Mouse (Mus musculus) neural tube, embryonic 15.5 days (tissue): ENCODE measurements around the gene Nmral1. TPM values are rescaled to one million over a fixed set of nuclear protein-coding genes. Genes with fewer than 3 reads are reported as not detected.

Experiments
- ATAC-seq: fragments of 200-750 bp; cut with Nextera tagmentation; 2 replicates; pipeline ENCODE4 v1.8.0; 2017; ENCODE audit warnings: mild to moderate bottlenecking, moderate TSS enrichment, moderate library complexity; ENCODE audit not compliant: low FRiP score
- H3K27ac ChIP-seq: fragments of 300-500 bp; sonication (generic); replicated peaks from 2 replicates; pipeline ENCODE4 v1.5.1; 2015; ENCODE audit warnings: mild to moderate bottlenecking, inconsistent platforms
- H3K27me3 ChIP-seq: fragments of 300-500 bp; sonication (generic); replicated peaks from 2 replicates; pipeline ENCODE4 v1.6.1; 2015; ENCODE audit warnings: inconsistent platforms
- H3K36me3 ChIP-seq: fragments of 300-500 bp; sonication (generic); 2 replicates; pipeline ENCODE4 v1.6.1; 2015; ENCODE audit warnings: inconsistent platforms
- H3K4me1 ChIP-seq: fragments of 300-500 bp; sonication (generic); 2 replicates; pipeline ENCODE4 v1.6.1; 2015; ENCODE audit warnings: inconsistent platforms
- H3K4me2 ChIP-seq: fragments of 300-500 bp; sonication (generic); 2 replicates; pipeline ENCODE4 v1.6.1; 2015; ENCODE audit warnings: inconsistent platforms, mild to moderate bottlenecking, moderate library complexity
- H3K4me3 ChIP-seq: fragments of 300-500 bp; sonication (generic); replicated peaks from 2 replicates; pipeline ENCODE4 v1.5.1; 2015; ENCODE audit warnings: mild to moderate bottlenecking, inconsistent platforms
- H3K9ac ChIP-seq: fragments of 300-500 bp; sonication (generic); replicated peaks from 2 replicates; pipeline ENCODE4 v1.6.1; 2015; ENCODE audit warnings: mild to moderate bottlenecking, inconsistent platforms
- H3K9me3 ChIP-seq: fragments of 300-500 bp; sonication (generic); replicated peaks from 2 replicates; pipeline ENCODE4 v1.6.1; 2016; ENCODE audit warnings: inconsistent platforms
- WGBS: fragments of 180-500 bp; shearing (Covaris S2); methylation state at CpG from one replicate; pipeline ENCODE4 v1.1.7; 2015; ENCODE audit warnings: mixed read lengths; 5-methylcytosine and 5-hydroxymethylcytosine counted together
- polyA plus RNA-seq: library from polyadenylated mRNA; unstranded; fragments of >200 nt; fragmentation: Nextera tagmentation; extraction: Ambion mirVana; gene quantifications from 2 replicates; pipeline ENCODE4 v1.2.1, GENCODE M21; 2015

Nmral1 gene
- polyA plus RNA-seq, 1 experiment from 2014 or later = 50.8 TPM

DNA sequence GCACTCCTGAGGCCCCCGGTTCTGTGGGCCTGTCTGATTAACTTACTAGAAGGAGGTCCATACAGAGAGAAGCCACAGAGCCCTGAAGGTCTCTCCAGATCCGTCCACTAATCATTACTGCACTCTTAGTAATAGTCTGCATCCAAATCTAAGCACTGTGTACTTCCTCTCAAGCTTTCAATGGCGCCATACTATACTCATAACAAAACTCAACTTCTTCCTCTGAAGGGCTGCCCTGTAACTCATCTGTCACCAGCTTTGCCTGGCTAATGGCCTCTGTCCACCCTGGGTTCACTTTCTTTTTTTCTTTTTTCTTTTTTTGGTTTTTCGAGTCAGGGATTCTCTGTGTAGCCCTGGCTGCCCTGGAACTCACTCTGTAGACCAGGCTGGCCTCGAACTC, 41.1 kb downstream of the Nmral1 start:
- Histone ChIP-seq H3K27me3 (no peaks in the 10 kb centered on the region), H3K36me3 (peaks cover 22% of the 10 kb centered on the region), H3K4me1 (peaks cover 18% of the 10 kb centered on the region), H3K27ac (no peak overlapping the region), H3K4me3 (no peak overlapping the region), H3K9me3 (no peaks in the 10 kb centered on the region), H3K9ac (no peak overlapping the region), H3K4me2 (peak overlapping the region; percentile 81)
- 88% methylated on average over 5 of the region's 5 CpGs for WGBS
- no peak for ATAC-seq

DNA sequence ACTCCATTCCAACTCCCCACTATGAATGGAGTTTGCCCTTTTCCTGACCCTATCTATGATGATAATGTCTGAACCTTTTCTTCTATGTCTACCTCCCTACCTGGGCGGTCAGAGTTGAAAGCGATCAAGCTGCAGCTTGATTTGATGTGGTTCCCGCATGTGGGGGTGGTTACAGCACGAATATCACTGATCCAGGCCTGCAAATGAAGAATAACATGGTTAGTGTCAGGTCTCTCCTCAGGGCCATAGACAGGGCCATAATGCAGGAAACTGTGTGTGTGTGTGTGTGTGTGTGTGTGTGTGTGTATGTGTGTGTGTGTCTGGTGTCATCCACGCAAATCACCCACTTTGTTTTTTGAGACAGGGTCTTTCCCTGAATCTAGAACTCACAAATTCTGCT, 42.3 kb downstream of the Nmral1 start:
- Histone ChIP-seq H3K36me3 (peaks cover 25% of the 10 kb centered on the region), H3K9me3 (no peaks in the 10 kb centered on the region), H3K27ac (no peak overlapping the region), H3K9ac (no peak overlapping the region), H3K4me3 (no peak overlapping the region), H3K4me2 (no peak overlapping the region), H3K4me1 (peaks cover 15% of the 10 kb centered on the region), H3K27me3 (no peaks in the 10 kb centered on the region)
- WGBS = 94% methylated on average over 5 of the region's 5 CpGs
- no peak for ATAC-seq

DNA sequence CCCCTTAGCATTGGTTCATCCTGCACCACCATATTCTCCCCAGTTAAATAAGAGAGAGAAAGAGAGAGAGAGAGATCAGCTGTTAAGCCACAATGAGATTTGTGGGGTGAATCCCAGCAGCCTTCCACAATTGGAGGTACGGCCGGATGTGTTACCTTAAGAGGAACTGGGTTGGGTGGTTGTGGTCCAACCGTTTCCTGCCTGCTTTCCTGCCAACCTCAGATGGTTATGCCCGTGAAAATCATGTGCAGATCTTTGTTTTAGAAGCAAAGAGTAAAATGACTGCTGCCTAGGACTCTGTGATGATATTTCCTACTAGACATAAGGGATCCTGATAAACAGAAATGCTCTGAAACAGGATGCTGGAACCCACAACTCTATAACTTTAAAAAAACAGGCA, 45.1 kb downstream of the Nmral1 start:
- Histone ChIP-seq H3K4me3 (no peak overlapping the region), H3K36me3 (peaks cover 40% of the 10 kb centered on the region)

DNA sequence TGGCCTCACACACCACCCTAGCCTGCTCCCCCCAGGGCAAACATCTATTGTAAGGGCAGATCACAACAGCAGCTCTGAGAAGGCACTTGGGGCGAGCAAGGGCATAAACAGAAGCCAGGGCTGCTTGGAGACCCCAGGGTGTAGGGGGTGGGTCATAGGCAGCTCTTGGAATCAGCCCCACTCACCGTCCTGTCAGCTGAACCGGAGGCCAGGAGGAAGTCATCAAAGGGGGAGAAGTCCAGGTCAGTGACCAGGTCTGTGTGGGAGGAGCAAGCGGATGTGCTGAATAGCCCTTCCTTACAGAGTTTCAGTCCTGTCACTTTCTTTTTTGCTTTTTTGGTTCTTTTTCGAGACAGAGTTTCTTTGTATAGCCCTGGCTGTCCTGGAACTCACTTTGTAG, 48.8 kb downstream of the Nmral1 start:
- Histone ChIP-seq H3K9ac (no peak overlapping the region), H3K27me3 (no peaks in the 10 kb centered on the region), H3K4me1 (no peaks in the 10 kb centered on the region), H3K27ac (no peak overlapping the region), H3K4me2 (no peak overlapping the region), H3K4me3 (no peak overlapping the region), H3K9me3 (no peaks in the 10 kb centered on the region), H3K36me3 (peaks cover 55% of the 10 kb centered on the region)
- ATAC-seq = no peak
- WGBS = 83% methylated on average over 5 of the region's 5 CpGs

More for the DNA sequence above, 45.1 kb downstream of the Nmral1 start:
- Histone ChIP-seq H3K27ac (no peak overlapping the region), H3K27me3 (no peaks in the 10 kb centered on the region), H3K9me3 (no peaks in the 10 kb centered on the region), H3K9ac (no peak overlapping the region), H3K4me2 (no peak overlapping the region), H3K4me1 (peaks cover 14% of the 10 kb centered on the region)
- WGBS = 83% methylated on average over 4 of the region's 4 CpGs
- no peak for ATAC-seq

DNA sequence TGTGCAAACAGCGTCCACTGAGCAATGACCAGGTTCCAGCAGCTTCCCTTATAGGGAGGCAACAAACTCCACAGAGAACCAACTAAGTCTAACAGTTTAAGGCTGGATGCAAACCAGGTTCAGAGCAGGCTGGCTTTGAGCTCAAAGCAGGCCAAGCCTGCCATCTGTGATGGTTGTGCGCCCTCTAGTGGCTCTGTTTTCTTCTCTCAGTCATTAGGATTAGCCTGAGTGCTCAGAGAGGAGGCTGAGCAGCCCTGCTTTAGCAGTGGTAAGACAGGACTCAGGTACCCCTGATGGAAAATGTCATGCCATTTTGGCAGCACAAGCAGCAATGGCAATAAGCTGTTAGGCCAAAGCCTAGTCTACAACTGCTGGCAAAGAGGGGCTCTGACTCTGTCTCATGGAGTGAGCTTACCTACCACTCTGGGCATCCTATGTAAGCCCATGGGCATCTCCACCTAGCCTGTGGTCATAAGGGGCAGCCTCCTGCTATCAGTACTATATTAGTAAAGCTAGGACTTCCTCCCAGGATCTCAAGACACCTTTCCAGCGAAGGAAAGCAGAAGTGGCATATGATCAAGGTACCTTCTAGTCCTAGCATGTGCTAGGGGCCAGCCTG, 51.9 kb downstream of the Nmral1 start:
- no peaks in the 10 kb centered on the region for H3K9me3 ChIP-seq
- H3K27me3 ChIP-seq = no peaks in the 10 kb centered on the region
- no peaks in the 10 kb centered on the region for H3K4me1 ChIP-seq
- 33% methylated on average over 3 of the region's 3 CpGs for WGBS
- no peak overlapping the region for H3K27ac ChIP-seq
- H3K36me3 ChIP-seq = peaks cover 56% of the 10 kb centered on the region
- H3K4me2 ChIP-seq = no peak overlapping the region
- ATAC-seq = peak; percentile 86
- H3K9ac ChIP-seq = 0 out of 2 replicates have a peak overlapping the region, but pooled peaks have one; percentile 10
- no peak overlapping the region for H3K4me3 ChIP-seq

DNA sequence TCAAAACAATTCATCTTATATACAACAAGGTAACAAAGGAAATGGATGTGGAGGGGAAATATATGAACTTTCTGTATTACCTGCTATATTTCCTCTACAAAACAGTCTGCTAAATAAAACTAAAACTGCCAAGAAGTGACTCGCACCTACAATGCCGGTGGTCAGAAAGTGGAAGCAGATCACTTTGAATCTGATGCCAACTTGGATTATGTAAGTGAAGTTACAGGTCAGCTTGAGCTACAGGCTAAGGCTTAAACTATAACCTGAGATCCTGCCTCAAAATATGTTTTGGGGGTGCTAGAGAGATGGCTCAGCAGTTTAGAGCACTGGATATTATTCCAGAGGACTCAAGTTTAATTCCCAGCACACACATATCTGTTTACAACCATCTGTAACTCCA, 53.4 kb downstream of the Nmral1 start:
- no peak for ATAC-seq
- no peak overlapping the region for H3K4me2 ChIP-seq
- no peaks in the 10 kb centered on the region for H3K4me1 ChIP-seq
- H3K27me3 ChIP-seq = no peaks in the 10 kb centered on the region
- H3K4me3 ChIP-seq = no peak overlapping the region
- no peak overlapping the region for H3K27ac ChIP-seq
- peaks cover 60% of the 10 kb centered on the region for H3K36me3 ChIP-seq
- WGBS = 93% methylated on average over 2 of the region's 2 CpGs
- H3K9ac ChIP-seq = no peak overlapping the region
- H3K9me3 ChIP-seq = no peaks in the 10 kb centered on the region

DNA sequence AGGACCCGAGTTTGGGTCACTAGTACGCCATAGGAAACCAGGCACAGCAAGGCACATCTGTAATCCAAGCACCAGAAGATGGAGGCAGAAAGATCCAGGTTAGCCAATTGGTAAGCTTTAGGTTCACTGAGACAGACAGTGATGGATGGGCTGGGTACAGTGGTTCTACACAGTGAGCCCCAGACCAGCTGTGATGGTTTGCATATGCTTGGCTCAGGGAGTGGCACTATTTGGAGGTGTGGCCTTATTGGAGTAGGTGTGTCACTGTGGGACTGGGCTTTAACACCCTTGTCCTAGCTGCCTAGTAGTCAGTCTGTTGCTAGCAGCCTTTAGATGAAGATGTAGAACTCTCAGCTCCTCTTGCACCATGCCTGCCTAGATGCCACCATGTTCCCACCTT, 55.4 kb downstream of the Nmral1 start:
- H3K27ac ChIP-seq = no peak overlapping the region
- H3K36me3 ChIP-seq = peaks cover 50% of the 10 kb centered on the region
- no peak overlapping the region for H3K4me2 ChIP-seq
- no peaks in the 10 kb centered on the region for H3K9me3 ChIP-seq
- no peak for ATAC-seq
- no peak overlapping the region for H3K9ac ChIP-seq
- 0 out of 2 replicates have a peak, but pooled peaks cover 4% of the 10 kb centered on the region for H3K4me1 ChIP-seq
- no peak overlapping the region for H3K4me3 ChIP-seq
- H3K27me3 ChIP-seq = no peaks in the 10 kb centered on the region
- WGBS = 87% methylated on average over 2 of the region's 2 CpGs

DNA sequence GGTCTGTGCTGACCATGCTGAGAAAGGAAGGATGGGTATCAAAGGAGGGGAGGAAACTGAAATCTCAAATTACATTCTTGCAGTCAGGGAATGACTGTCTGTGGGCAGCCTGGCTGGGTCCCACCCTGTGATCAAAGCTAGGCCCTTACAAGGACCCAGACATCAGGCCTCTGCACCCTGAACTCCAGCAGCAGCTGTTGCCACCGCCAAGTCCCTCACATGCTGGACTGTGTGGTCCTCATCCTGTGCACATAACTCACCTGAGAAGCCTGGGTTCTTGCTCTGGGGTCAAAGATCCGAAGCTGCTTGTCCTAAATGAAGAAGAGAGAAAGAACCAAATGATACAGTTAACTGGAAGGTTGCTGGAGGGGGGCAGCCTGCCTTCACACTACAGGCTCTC, 57.6 kb downstream of the Nmral1 start:
- H3K4me3 ChIP-seq = no peak overlapping the region
- ATAC-seq = no peak
- peaks cover 8% of the 10 kb centered on the region; the same call in 1 of the 2 replicates for H3K4me1 ChIP-seq
- H3K4me2 ChIP-seq = no peak overlapping the region
- 80% methylated on average over 2 of the region's 2 CpGs for WGBS
- H3K27me3 ChIP-seq = no peaks in the 10 kb centered on the region
- H3K9me3 ChIP-seq = no peaks in the 10 kb centered on the region
- H3K9ac ChIP-seq = no peak overlapping the region
- H3K27ac ChIP-seq = no peak overlapping the region
- peaks cover 33% of the 10 kb centered on the region for H3K36me3 ChIP-seq

Other genes with a start within 250 kb of the Nmral1 start
- gene Srl, start 177.5 kb downstream of the Nmral1 start, polyA plus RNA-seq = 22.4 and 26.3 TPM in 2 replicates
- 8.6 and 12.3 TPM in 2 replicates for gene Tfap4, start 159.5 kb downstream of the Nmral1 start, polyA plus RNA-seq
- 17.2 and 18.7 TPM in 2 replicates for gene Glis2, start 124.6 kb downstream of the Nmral1 start, polyA plus RNA-seq
- gene Pam16, start 94.4 kb downstream of the Nmral1 start, polyA plus RNA-seq = 150 and 179 TPM in 2 replicates
- gene Vasn, start 79.4 kb downstream of the Nmral1 start, polyA plus RNA-seq = 7.1 and 8.8 TPM in 2 replicates
- 68.6 and 71.0 TPM in 2 replicates for gene Dnaja3, start 79.4 kb downstream of the Nmral1 start, polyA plus RNA-seq
- gene Coro7, start 39.6 kb downstream of the Nmral1 start, polyA plus RNA-seq = 31.4 and 35.5 TPM in 2 replicates
- 119 and 120 TPM in 2 replicates for gene Hmox2, start 7.0 kb upstream of the Nmral1 start, polyA plus RNA-seq
- gene Cdip1, start 70.9 kb upstream of the Nmral1 start, polyA plus RNA-seq = 130 and 137 TPM in 2 replicates
- 0.54 and 0.60 TPM in 2 replicates for gene 4930562C15Rik, start 116.1 kb upstream of the Nmral1 start, polyA plus RNA-seq
- 66.0 and 66.7 TPM in 2 replicates for gene Ubald1, start 161.0 kb upstream of the Nmral1 start, polyA plus RNA-seq
- 122 and 125 TPM in 2 replicates for gene Mgrn1, start 166.9 kb upstream of the Nmral1 start, polyA plus RNA-seq
- gene Nudt16l1, start 219.4 kb upstream of the Nmral1 start, polyA plus RNA-seq = 128 and 140 TPM in 2 replicates
- gene Anks3, start 244.8 kb upstream of the Nmral1 start, polyA plus RNA-seq = 68.6 and 71.5 TPM in 2 replicates